Mouse (Mus musculus) limb, embryonic 14.5 days (tissue): ENCODE data around the gene Arhgef28. TPM values are rescaled to one million over a fixed set of nuclear protein-coding genes. Genes with fewer than 3 reads are reported as not detected.

Experiments
- ATAC-seq: fragments of 200-750 bp; cut with Nextera tagmentation; 2 replicates; pipeline ENCODE4 v1.8.0; 2017; ENCODE audit warnings: low read depth, moderate number of reproducible peaks, moderate TSS enrichment; ENCODE audit not compliant: low FRiP score
- DNase-seq: peaks from one replicate; pipeline ENCODE4 v3.0.0-alpha.2; 2015; ENCODE audit warnings: low spot score
- H3K27ac ChIP-seq: fragments of 300-500 bp; sonication (generic); replicated peaks from 2 replicates; pipeline ENCODE4 v1.5.1; 2014; ENCODE audit warnings: low read depth, mild to moderate bottlenecking, low read length, moderate library complexity, mixed read lengths
- H3K27me3 ChIP-seq: fragments of 300-500 bp; sonication (generic); 2 replicates; pipeline ENCODE4 v1.6.1; 2014; ENCODE audit warnings: low read length, mixed read lengths; ENCODE audit not compliant: control insufficient read depth, insufficient read depth
- H3K36me3 ChIP-seq: fragments of 300-500 bp; sonication (generic); 2 replicates; pipeline ENCODE4 v1.6.1; 2014; ENCODE audit warnings: mild to moderate bottlenecking, low read length, moderate library complexity, mixed read lengths; ENCODE audit not compliant: control insufficient read depth, insufficient read depth
- H3K4me1 ChIP-seq: fragments of 300-500 bp; sonication (generic); 2 replicates; pipeline ENCODE4 v1.6.1; 2014; ENCODE audit warnings: antibody characterized with exemption, low read length, mixed read lengths; ENCODE audit not compliant: control insufficient read depth, insufficient read depth
- H3K4me2 ChIP-seq: fragments of 300-500 bp; sonication (generic); replicated peaks from 2 replicates; pipeline ENCODE4 v1.6.1; 2014; ENCODE audit warnings: low read depth, mild to moderate bottlenecking, low read length, moderate library complexity; ENCODE audit not compliant: severe bottlenecking
- H3K4me3 ChIP-seq: fragments of 300-500 bp; sonication (generic); replicated peaks from 2 replicates; pipeline ENCODE4 v1.5.1; 2014; ENCODE audit warnings: low read length
- H3K9ac ChIP-seq: fragments of 300-500 bp; sonication (generic); 2 replicates; pipeline ENCODE4 v1.6.1; 2014; ENCODE audit warnings: mild to moderate bottlenecking, low read depth, low read length, moderate library complexity; ENCODE audit not compliant: severe bottlenecking
- H3K9me3 ChIP-seq: fragments of 300-500 bp; sonication (generic); 2 replicates; pipeline ENCODE4 v1.6.1; 2016; ENCODE audit warnings: low read length; ENCODE audit not compliant: control insufficient read depth
- POLR2A ChIP-seq: fragments of 200-500 bp; IDR thresholded peaks from 2 replicates; pipeline ENCODE4 v1.8.0; 2012; ENCODE audit warnings: inconsistent platforms, mild to moderate bottlenecking, moderate library complexity, borderline replicate concordance; ENCODE audit not compliant: insufficient read depth, insufficient read length; ENCODE audit errors: extremely low read depth
- WGBS: fragments of 180-500 bp; shearing (Covaris S2); extraction: QIAGEN DNeasy Blood & Tissue Kit; methylation state at CpG from one replicate; pipeline ENCODE4 v1.1.7; 2014; 5-methylcytosine and 5-hydroxymethylcytosine counted together
- polyA plus RNA-seq, 2 experiments: library from polyadenylated mRNA; depleted of rRNA in 1 of 2; stranded (reverse) in 1 of 2; unstranded in 1 of 2; fragments of >200 nt; fragmentation: Nextera tagmentation in 1 of 2; extraction: Ambion mirVana in 1 of 2; gene quantifications; 2 replicates each; pipeline versions ENCODE4 v1.2.1 to v1.2.3; 2012 to 2014

Arhgef28 gene
- polyA plus RNA-seq, 2 experiments: 8.1 to 12.9 TPM

DNA sequence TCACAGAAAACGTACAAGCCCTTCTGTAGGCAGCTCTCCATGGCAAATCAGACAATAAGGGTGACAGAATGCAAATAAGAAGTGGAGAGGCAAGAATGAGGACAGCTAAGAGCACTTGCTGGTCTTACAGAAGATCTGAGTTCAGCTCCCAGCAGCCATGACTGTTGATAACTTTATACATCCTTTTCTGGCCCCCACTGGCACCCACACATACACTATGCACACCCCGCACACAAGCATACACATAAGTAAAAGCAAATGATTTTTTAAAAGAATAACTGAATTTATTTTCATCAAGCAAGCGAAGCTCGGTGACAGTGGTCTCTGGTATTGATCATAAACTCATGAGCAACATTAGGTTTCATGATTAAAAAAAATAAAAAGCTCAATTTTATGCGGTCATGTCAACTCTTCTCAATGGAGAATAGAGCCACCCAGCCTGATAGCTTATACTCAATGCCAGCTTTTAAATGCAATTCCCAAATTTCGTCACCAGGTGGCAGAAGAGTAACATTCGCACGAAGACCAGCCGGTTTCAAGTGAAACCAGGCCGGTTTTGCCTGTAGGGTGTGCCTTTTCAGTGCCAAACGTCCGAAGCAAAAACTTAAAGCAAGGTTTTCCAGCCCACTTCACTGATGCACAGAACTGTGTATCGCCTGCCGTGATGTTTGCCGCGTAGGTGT is 175.1 kb downstream of the Arhgef28 start:
- Histone ChIP-seq H3K36me3 (no peaks in the 10 kb centered on the region), H3K9me3 (no peaks in the 10 kb centered on the region), H3K4me3 (peak overlapping the region; percentile 15; the same call in 1 of the 2 replicates), H3K9ac (no peak overlapping the region; the same call in 1 of the 2 replicates), H3K27ac (no peak overlapping the region), H3K4me1 (0 out of 2 replicates have a peak, but pooled peaks cover 3% of the 10 kb centered on the region), H3K27me3 (no peaks in the 10 kb centered on the region), H3K4me2 (peak overlapping the region; percentile 46)
- no peak for TF ChIP-seq POLR2A
- ATAC-seq (peak; percentile 73; the same call in 1 of the 2 replicates), DNase-seq (peak; percentile 87)
- WGBS: 16% methylated on average over 16 of the region's 16 CpGs

DNA sequence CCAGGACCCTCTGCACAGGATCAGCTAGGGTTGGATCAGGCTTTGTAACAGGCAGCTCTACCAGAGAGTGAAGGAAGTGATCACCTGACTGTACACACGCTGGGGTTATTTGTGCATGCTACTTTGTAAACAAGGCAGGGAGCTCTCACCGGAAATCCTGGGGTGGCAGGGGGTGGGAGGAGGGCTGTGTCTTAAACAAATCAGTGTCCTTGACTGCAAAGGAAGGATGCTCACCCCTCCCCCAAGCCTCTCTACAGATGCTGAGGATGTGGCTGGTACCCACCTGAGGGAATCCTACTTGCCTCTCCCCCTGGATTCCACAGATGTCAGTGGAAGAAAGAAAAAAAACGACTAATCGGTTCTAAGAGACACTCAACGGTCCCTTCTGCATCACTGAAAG is 176.2 kb downstream of the Arhgef28 start:
- Histone ChIP-seq H3K27ac (no peak overlapping the region), H3K27me3 (no peaks in the 10 kb centered on the region), H3K4me1 (0 out of 2 replicates have a peak, but pooled peaks cover 3% of the 10 kb centered on the region), H3K4me2 (no peak overlapping the region), H3K36me3 (no peaks in the 10 kb centered on the region), H3K9ac (no peak overlapping the region), H3K9me3 (no peaks in the 10 kb centered on the region; the same call in 1 of the 2 replicates), H3K4me3 (no peak overlapping the region)
- no peak for DNase-seq
- WGBS: 15% methylated on average over 5 of the region's 5 CpGs
- ATAC-seq: no peak
- no peak for TF ChIP-seq POLR2A

DNA sequence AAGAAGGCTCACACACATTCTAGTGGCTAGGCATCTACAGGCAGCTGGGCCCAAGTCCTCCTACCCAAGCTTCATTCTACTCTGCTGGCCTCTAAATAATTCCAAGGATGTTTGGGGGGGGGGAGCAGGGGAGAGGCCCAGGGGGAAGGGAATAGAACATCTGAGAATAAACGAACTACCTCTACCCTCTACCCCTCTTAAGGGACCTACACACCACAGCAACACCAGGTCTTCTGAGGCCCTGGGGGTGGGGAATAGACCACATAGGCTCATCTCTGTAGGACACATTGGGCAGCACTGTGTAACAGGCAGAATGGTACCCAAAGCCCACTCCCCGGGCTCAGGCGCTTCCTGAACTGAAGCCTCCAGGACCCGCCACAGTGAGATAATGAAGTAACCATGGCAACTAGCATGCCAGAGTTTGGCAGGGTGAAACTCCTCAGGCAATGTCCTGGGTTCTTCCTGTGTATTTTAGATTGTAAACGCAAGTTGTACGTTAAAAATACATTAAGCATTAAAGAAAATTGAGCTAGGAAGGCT is 177.5 kb downstream of the Arhgef28 start:
- TF ChIP-seq POLR2A: no peak
- WGBS: 29% methylated on average over 6 of the region's 6 CpGs
- Histone ChIP-seq H3K27me3 (no peaks in the 10 kb centered on the region), H3K4me2 (no peak overlapping the region), H3K9me3 (no peaks in the 10 kb centered on the region; the same call in 1 of the 2 replicates), H3K4me3 (no peak overlapping the region), H3K36me3 (no peaks in the 10 kb centered on the region), H3K27ac (no peak overlapping the region), H3K9ac (no peak overlapping the region), H3K4me1 (0 out of 2 replicates have a peak, but pooled peaks cover 3% of the 10 kb centered on the region)
- DNase-seq (no peak), ATAC-seq (no peak)

DNA sequence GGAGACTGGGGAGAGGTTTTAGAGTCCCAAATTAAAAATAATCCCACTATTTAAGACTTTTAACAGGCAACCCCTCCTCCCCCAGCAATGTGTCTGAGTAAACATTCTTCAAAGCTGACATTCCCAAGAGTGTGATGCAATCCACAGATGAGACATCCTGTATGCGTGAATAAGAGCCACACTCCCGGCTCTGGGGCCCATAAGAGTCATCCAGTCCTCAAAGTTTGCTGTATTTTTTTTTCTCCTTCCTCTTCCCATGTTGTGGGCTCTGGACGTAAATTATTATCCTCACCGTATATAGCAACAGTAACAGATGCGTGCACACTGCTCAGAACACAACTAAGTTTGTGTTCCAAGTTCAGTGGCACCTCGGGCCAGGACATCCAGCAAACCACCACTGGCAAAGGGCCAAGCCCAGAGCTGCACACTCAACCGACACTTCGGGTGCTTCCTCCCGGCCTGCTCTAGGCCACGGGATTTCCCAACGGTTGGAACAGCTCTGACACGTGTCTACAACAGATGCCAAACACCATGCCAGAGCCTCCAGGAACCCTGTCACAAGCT is 178.5 kb downstream of the Arhgef28 start:
- no peak overlapping the region for H3K9ac ChIP-seq
- no peak overlapping the region for H3K27ac ChIP-seq
- H3K27me3 ChIP-seq: no peaks in the 10 kb centered on the region
- DNase-seq: peak; percentile 26
- TF ChIP-seq POLR2A: no peak
- H3K4me1 ChIP-seq: 0 out of 2 replicates have a peak, but pooled peaks cover 3% of the 10 kb centered on the region
- H3K4me3 ChIP-seq: no peak overlapping the region
- 0 out of 2 replicates have a peak, but pooled peaks have one; percentile 23 for ATAC-seq
- no peaks in the 10 kb centered on the region; the same call in 1 of the 2 replicates for H3K9me3 ChIP-seq
- H3K36me3 ChIP-seq: no peaks in the 10 kb centered on the region
- H3K4me2 ChIP-seq: no peak overlapping the region
- 65% methylated on average over 12 of the region's 12 CpGs for WGBS

DNA sequence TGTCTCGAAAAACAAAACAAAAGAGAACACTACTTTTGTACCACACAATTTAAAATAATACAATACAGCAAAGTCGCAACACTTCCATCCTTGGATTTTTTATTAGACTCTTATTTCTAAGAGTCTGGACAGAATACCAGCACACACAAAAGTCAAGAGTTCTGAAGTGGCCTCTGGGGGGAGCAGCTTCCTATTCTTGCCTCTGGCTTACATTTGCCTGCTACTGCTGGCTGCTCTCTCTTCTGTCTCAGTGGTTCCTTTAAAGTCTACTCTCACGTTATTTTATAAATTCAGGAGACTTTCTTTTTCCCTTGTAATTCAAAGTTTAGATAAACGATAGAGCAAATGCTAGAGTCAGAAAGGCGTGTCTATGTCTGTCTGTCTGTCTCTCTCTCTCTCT is 179.1 kb downstream of the Arhgef28 start:
- Histone ChIP-seq H3K4me3 (no peak overlapping the region), H3K4me1 (0 out of 2 replicates have a peak, but pooled peaks cover 3% of the 10 kb centered on the region), H3K36me3 (no peaks in the 10 kb centered on the region), H3K9me3 (no peaks in the 10 kb centered on the region; the same call in 1 of the 2 replicates), H3K27me3 (no peaks in the 10 kb centered on the region), H3K4me2 (no peak overlapping the region), H3K27ac (no peak overlapping the region), H3K9ac (no peak overlapping the region)
- DNase-seq (peak; percentile 22), ATAC-seq (no peak)
- WGBS: 78% methylated on average over 5 of the region's 5 CpGs
- no peak for TF ChIP-seq POLR2A
